Mouse (Mus musculus) heart, embryonic 10.5 days (tissue): ENCODE measurements around the gene Ipo8. TPM values are rescaled to one million over a fixed set of nuclear protein-coding genes. Genes with fewer than 3 reads are reported as not detected.

Experiments used
- DNase-seq: peaks from one replicate; pipeline ENCODE4 v3.0.0-alpha.2; 2017; ENCODE audit warnings: low spot score
- H3K27ac ChIP-seq: fragments of 300-500 bp; sonication (generic); 2 replicates; pipeline ENCODE4 v1.5.1; 2016; ENCODE audit warnings: mild to moderate bottlenecking
- H3K27me3 ChIP-seq: fragments of 300-500 bp; sonication (generic); 2 replicates; pipeline ENCODE4 v1.6.1; 2016; ENCODE audit warnings: mild to moderate bottlenecking; ENCODE audit not compliant: poor library complexity, insufficient read depth, severe bottlenecking
- H3K36me3 ChIP-seq: fragments of 300-500 bp; sonication (generic); 2 replicates; pipeline ENCODE4 v1.6.1; 2016; ENCODE audit warnings: mild to moderate bottlenecking, moderate library complexity
- H3K4me1 ChIP-seq: fragments of 300-500 bp; sonication (generic); 2 replicates; pipeline ENCODE4 v1.6.1; 2016; ENCODE audit warnings: mild to moderate bottlenecking
- H3K4me3 ChIP-seq: fragments of 300-500 bp; sonication (generic); 2 replicates; pipeline ENCODE4 v1.5.1; 2016; ENCODE audit warnings: mild to moderate bottlenecking, moderate library complexity
- H3K9me3 ChIP-seq: fragments of 300-500 bp; sonication (generic); 2 replicates; pipeline ENCODE4 v1.6.1; 2016; ENCODE audit warnings: mild to moderate bottlenecking, moderate library complexity
- WGBS: fragments of 180-500 bp; shearing (Covaris S2); methylation state at CpG from one replicate; pipeline ENCODE4 v1.1.7; 2016; 5-methylcytosine and 5-hydroxymethylcytosine counted together
- polyA plus RNA-seq: library from polyadenylated mRNA; unstranded; fragments of >200 nt; fragmentation: Nextera tagmentation; extraction: Ambion mirVana; gene quantifications from 2 replicates; pipeline ENCODE4 v1.2.1, GENCODE M21; 2016

Ipo8 gene
- polyA plus RNA-seq, 1 experiment from 2014 or later = 20.5 TPM

DNA sequence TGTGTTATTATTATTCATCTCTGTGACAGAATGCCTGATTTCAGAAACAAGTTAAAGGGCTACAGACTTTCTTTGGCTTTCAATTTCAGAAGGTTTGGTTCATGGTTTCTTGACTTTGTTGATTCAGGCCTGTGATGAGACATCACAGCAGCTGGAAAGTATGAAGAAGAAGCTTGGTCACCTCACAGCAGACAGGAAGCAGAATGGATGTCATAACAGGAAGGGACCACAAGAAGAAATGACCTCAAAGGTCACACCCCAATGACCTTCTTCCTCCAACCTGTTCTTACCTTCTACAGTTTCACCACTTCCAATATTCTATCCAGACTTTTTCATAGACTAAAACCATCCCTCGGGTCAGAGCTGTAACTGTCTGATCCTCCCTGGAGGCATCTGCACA lies 94.9 kb downstream of the Ipo8 start:
- 71% methylated on average over 1 of the region's 1 CpGs for WGBS
- Histone ChIP-seq H3K4me3 (no peak overlapping the region), H3K4me1 (peaks cover 9% of the 10 kb centered on the region; the same call in 1 of the 2 replicates), H3K9me3 (no peaks in the 10 kb centered on the region), H3K27me3 (no peaks in the 10 kb centered on the region), H3K27ac (no peak overlapping the region), H3K36me3 (no peaks in the 10 kb centered on the region)
- no peak for DNase-seq

GRCm38 (mm10) chr6:148734012-148734411 lies 97.3 kb downstream of the Ipo8 start:
- no peaks in the 10 kb centered on the region for H3K36me3 ChIP-seq
- WGBS = 91% methylated on average over 20 of the region's 20 CpGs
- no peak for DNase-seq

GRCm38 (mm10) chr6:148732920-148733319 lies 98.3 kb downstream of the Ipo8 start:
- Histone ChIP-seq H3K4me1 (no peaks in the 10 kb centered on the region), H3K27me3 (no peaks in the 10 kb centered on the region), H3K27ac (no peak overlapping the region), H3K9me3 (no peaks in the 10 kb centered on the region), H3K36me3 (no peaks in the 10 kb centered on the region), H3K4me3 (no peak overlapping the region)
- no peak for DNase-seq
- 77% methylated on average over 1 of the region's 1 CpGs for WGBS

More at GRCm38 (mm10) chr6:148734012-148734411, 97.3 kb downstream of the Ipo8 start:
- no peaks in the 10 kb centered on the region for H3K4me1 ChIP-seq
- no peak overlapping the region for H3K4me3 ChIP-seq
- no peak overlapping the region for H3K27ac ChIP-seq
- H3K27me3 ChIP-seq = no peaks in the 10 kb centered on the region
- no peaks in the 10 kb centered on the region for H3K9me3 ChIP-seq

- no peak for DNase-seq
- WGBS = 67% methylated on average over 3 of the region's 3 CpGs
- no peaks in the 10 kb centered on the region for H3K4me1 ChIP-seq
These were observed 102.7 kb downstream of the Ipo8 start for GRCm38 (mm10) chr6:148728571-148728970.

DNA sequence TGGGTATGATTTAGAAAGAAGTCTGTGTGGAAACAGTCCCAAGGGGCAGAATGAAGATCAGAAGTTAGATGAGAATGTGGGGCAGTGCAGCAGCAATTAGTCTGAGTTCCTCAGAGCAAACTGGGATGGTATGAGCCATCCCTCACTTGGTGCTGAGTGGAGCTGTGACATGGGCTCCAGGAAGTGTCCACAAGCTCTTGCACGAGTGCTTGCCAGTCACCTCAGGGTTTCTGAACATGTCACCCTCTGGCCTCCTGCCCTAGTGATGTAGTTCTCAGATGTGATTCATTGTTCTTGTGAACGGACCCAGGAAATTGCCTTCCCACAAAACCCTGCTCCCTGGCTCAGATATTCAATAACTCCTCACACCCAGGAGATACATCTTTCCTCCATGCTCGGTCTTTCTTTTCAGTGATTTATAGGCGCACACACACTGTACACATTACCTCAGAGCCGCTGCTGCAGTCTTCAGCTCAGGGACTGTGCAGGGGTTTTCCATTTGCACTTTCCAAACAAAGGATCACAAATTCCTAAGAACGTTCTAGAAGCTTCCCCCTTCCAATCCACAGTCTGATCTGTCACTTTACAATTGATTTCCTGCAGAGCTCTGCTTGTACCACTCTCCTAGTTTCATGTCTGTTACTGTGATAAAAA lies 103.3 kb downstream of the Ipo8 start:
- no peak for DNase-seq
- Histone ChIP-seq H3K27me3 (peaks cover 3% of the 10 kb centered on the region; the same call in 1 of the 2 replicates), H3K4me1 (no peaks in the 10 kb centered on the region), H3K4me3 (no peak overlapping the region), H3K9me3 (no peaks in the 10 kb centered on the region), H3K27ac (no peak overlapping the region), H3K36me3 (no peaks in the 10 kb centered on the region)
- WGBS = 72% methylated on average over 6 of the region's 6 CpGs

More at GRCm38 (mm10) chr6:148728571-148728970, 102.7 kb downstream of the Ipo8 start:
- Histone ChIP-seq H3K36me3 (no peaks in the 10 kb centered on the region), H3K27ac (no peak overlapping the region), H3K9me3 (no peaks in the 10 kb centered on the region), H3K4me3 (no peak overlapping the region), H3K27me3 (no peaks in the 10 kb centered on the region)

DNA sequence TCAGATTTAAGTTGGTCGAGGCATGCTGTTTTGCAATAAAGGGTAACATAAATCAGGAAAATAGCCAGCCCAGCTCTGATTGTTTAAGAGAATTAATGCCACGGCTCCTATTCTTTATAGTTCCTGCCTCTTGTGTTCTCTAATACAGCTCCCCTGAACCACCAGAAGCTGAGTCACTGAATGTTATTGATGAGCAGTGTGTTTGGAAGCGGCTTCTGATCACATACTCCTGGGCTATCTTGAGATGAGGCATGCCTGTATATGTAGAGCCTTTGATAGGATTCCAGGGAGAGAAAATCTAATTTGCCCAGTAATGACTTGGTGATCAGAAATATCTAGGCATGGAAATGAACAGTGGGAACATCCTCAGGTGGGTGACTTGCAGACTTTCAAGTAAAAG lies 106.8 kb downstream of the Ipo8 start:
- H3K9me3 ChIP-seq = no peaks in the 10 kb centered on the region
- H3K27ac ChIP-seq = no peak overlapping the region
- no peak overlapping the region for H3K4me3 ChIP-seq
- H3K27me3 ChIP-seq = peaks cover 9% of the 10 kb centered on the region; the same call in 1 of the 2 replicates
- WGBS = 78% methylated on average over 3 of the region's 3 CpGs
- no peaks in the 10 kb centered on the region for H3K4me1 ChIP-seq
- no peaks in the 10 kb centered on the region for H3K36me3 ChIP-seq
- DNase-seq = no peak

Other genes starting within 250 kb of the Ipo8 start
- gene Caprin2, start 64.8 kb upstream of the Ipo8 start, polyA plus RNA-seq = 15.9 and 19.0 TPM in 2 replicates
- 131 and 171 TPM in 2 replicates for gene Sinhcaf, start 115.0 kb upstream of the Ipo8 start, polyA plus RNA-seq